Mouse (Mus musculus) liver, embryonic 12.5 days (tissue): Measurements from ENCODE around the gene Epn3. TPM values are rescaled to one million over a fixed set of nuclear protein-coding genes. Genes with fewer than 3 reads are reported as not detected.

Source experiments
- ATAC-seq: fragments of 200-750 bp; cut with Nextera tagmentation; 2 replicates; pipeline ENCODE4 v1.8.0; 2017; ENCODE audit warnings: moderate number of reproducible peaks, mild to moderate bottlenecking, moderate library complexity
- H3K27ac ChIP-seq: fragments of 300-500 bp; sonication (generic); 2 replicates; pipeline ENCODE4 v1.5.1; 2016; ENCODE audit warnings: mild to moderate bottlenecking
- H3K27me3 ChIP-seq: fragments of 300-500 bp; sonication (generic); replicated peaks from 2 replicates; pipeline ENCODE4 v1.6.1; 2016; ENCODE audit warnings: mild to moderate bottlenecking, moderate library complexity
- H3K36me3 ChIP-seq: fragments of 300-500 bp; sonication (generic); 2 replicates; pipeline ENCODE4 v1.6.1; 2016; ENCODE audit warnings: mild to moderate bottlenecking, moderate library complexity
- H3K4me1 ChIP-seq: fragments of 300-500 bp; sonication (generic); 2 replicates; pipeline ENCODE4 v1.6.1; 2016
- H3K4me2 ChIP-seq: fragments of 300-500 bp; sonication (generic); 2 replicates; pipeline ENCODE4 v1.6.1; 2016; ENCODE audit warnings: mild to moderate bottlenecking, moderate library complexity
- H3K4me3 ChIP-seq: fragments of 300-500 bp; sonication (generic); 2 replicates; pipeline ENCODE4 v1.5.1; 2016; ENCODE audit warnings: mild to moderate bottlenecking, moderate library complexity
- H3K9ac ChIP-seq: fragments of 300-500 bp; sonication (generic); 2 replicates; pipeline ENCODE4 v1.6.1; 2016; ENCODE audit warnings: mild to moderate bottlenecking, moderate library complexity
- H3K9me3 ChIP-seq: fragments of 300-500 bp; sonication (generic); replicated peaks from 2 replicates; pipeline ENCODE4 v1.6.1; 2016; ENCODE audit warnings: mild to moderate bottlenecking, moderate library complexity
- WGBS: fragments of 180-500 bp; shearing (Covaris S2); methylation state at CpG from one replicate; pipeline ENCODE4 v1.1.7; 2016; ENCODE audit not compliant: insufficient replicate concordance; 5-methylcytosine and 5-hydroxymethylcytosine counted together
- polyA plus RNA-seq: library from polyadenylated mRNA; unstranded; fragments of >200 nt; fragmentation: Nextera tagmentation; extraction: Ambion mirVana; gene quantifications from 2 replicates; pipeline ENCODE4 v1.2.1, GENCODE M21; 2016

Epn3 gene
- polyA plus RNA-seq, 1 experiment from 2014 or later: not detected

GRCm38 (mm10) chr11:94441752-94442151, 58.0 kb downstream of the Epn3 start:
- H3K4me3 ChIP-seq: no peak overlapping the region
- H3K27ac ChIP-seq: no peak overlapping the region
- H3K27me3 ChIP-seq: peaks cover 56% of the 10 kb centered on the region
- no peak overlapping the region for H3K4me2 ChIP-seq
- H3K4me1 ChIP-seq: no peaks in the 10 kb centered on the region
- WGBS: 64% methylated on average over 9 of the region's 9 CpGs
- no peak for ATAC-seq
- no peaks in the 10 kb centered on the region for H3K36me3 ChIP-seq
- no peaks in the 10 kb centered on the region for H3K9me3 ChIP-seq
- H3K9ac ChIP-seq: no peak overlapping the region

GRCm38 (mm10) chr11:94441122-94441521, 58.7 kb downstream of the Epn3 start:
- no peaks in the 10 kb centered on the region for H3K36me3 ChIP-seq
- no peak overlapping the region for H3K4me2 ChIP-seq
- 43% methylated on average over 7 of the region's 7 CpGs for WGBS
- no peak overlapping the region for H3K27ac ChIP-seq
- H3K9me3 ChIP-seq: no peaks in the 10 kb centered on the region
- H3K4me3 ChIP-seq: no peak overlapping the region
- H3K4me1 ChIP-seq: no peaks in the 10 kb centered on the region
- ATAC-seq: no peak
- no peak overlapping the region for H3K9ac ChIP-seq
- peaks cover 53% of the 10 kb centered on the region for H3K27me3 ChIP-seq

GRCm38 (mm10) chr11:94440421-94440820, 59.4 kb downstream of the Epn3 start:
- no peak overlapping the region for H3K4me3 ChIP-seq
- no peak overlapping the region for H3K4me2 ChIP-seq
- H3K4me1 ChIP-seq: no peaks in the 10 kb centered on the region
- H3K9me3 ChIP-seq: no peaks in the 10 kb centered on the region
- H3K27me3 ChIP-seq: peaks cover 47% of the 10 kb centered on the region
- H3K36me3 ChIP-seq: no peaks in the 10 kb centered on the region
- no peak overlapping the region for H3K9ac ChIP-seq
- 88% methylated on average over 6 of the region's 6 CpGs for WGBS
- no peak overlapping the region for H3K27ac ChIP-seq
- ATAC-seq: no peak

Other genes with a start within 250 kb of the Epn3 start
- 0.29 TPM in 1 of 2 replicates, not detected in the other for gene Gm21885, start 218.1 kb downstream of the Epn3 start, polyA plus RNA-seq
- 67.1 and 67.4 TPM in 2 replicates for gene Luc7l3, start 178.0 kb downstream of the Epn3 start, polyA plus RNA-seq
- 15.7 and 15.9 TPM in 2 replicates for gene Ankrd40, start 172.0 kb downstream of the Epn3 start, polyA plus RNA-seq
- gene Abcc3, start 107.0 kb downstream of the Epn3 start, polyA plus RNA-seq: 4.0 and 4.3 TPM in 2 replicates
- gene Cacna1g, start 25.8 kb downstream of the Epn3 start, polyA plus RNA-seq: 2.5 and 3.2 TPM in 2 replicates
- not detected in 2 replicates for gene Spata20, start 13.8 kb downstream of the Epn3 start, polyA plus RNA-seq
- gene Mycbpap, start 21.8 kb upstream of the Epn3 start, polyA plus RNA-seq: 0.28 and 0.37 TPM in 2 replicates
- 2.0 and 3.2 TPM in 2 replicates for gene Rsad1, start 49.3 kb upstream of the Epn3 start, polyA plus RNA-seq
- gene Chad, start 65.1 kb upstream of the Epn3 start, polyA plus RNA-seq: 0.10 TPM in 1 of 2 replicates, not detected in the other
- gene Acsf2, start 101.9 kb upstream of the Epn3 start, polyA plus RNA-seq: 1.1 and 1.2 TPM in 2 replicates
- gene Lrrc59, start 129.8 kb upstream of the Epn3 start, polyA plus RNA-seq: 182 and 186 TPM in 2 replicates
- 89.1 and 95.3 TPM in 2 replicates for gene Mrpl27, start 153.8 kb upstream of the Epn3 start, polyA plus RNA-seq
- gene Eme1, start 154.0 kb upstream of the Epn3 start, polyA plus RNA-seq: 22.7 and 25.0 TPM in 2 replicates
- gene Xylt2, start 177.5 kb upstream of the Epn3 start, polyA plus RNA-seq: 7.0 and 7.1 TPM in 2 replicates
- not detected in 2 replicates for gene Gm11541, start 204.5 kb upstream of the Epn3 start, polyA plus RNA-seq
- 0.11 TPM in 1 of 2 replicates, not detected in the other for gene Cdc34b, start 241.8 kb upstream of the Epn3 start, polyA plus RNA-seq